Mouse (Mus musculus): ENCODE results near the gene Agbl1. TPM values are rescaled to one million over a fixed set of nuclear protein-coding genes. Genes with fewer than 3 reads are reported as not detected.
"Not testable (repeated sequence)": the region's sequence is repeated elsewhere in the genome, so short reads cannot be mapped to it uniquely, and the experiment has no call there.

Agbl1 gene
- polyA plus RNA-seq, 1 experiment from 2014 or later = 0.11 TPM

DNA sequence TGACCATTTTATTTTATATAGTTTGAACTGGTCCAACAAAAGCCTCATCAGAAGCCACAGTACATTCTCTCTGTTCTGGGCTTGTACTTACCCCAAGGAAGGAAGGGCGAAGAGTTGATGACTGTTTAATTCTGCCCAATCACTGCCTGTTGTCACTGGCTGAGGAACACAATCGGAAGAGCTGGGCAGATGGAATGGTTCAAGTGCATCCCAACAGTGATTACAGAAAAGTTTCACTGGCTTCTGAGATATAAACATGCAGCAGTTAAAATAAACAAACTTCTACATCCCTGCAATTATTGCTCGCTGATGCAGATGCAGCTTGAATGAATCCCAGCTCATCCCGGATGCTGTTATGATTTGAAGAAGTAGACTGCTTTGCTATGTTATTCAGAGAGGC lies 421.3 kb downstream of the Agbl1 start:
- H3K4me2 ChIP-seq (replicated peaks) = no peak overlapping the region
- 91% methylated on average over 4 of the region's 4 CpGs for WGBS
- no peak overlapping the region for H3K9ac ChIP-seq (replicated peaks)
- no peak overlapping the region for H3K27ac ChIP-seq
- ATAC-seq = no peak
- H3K27me3 ChIP-seq = no peaks in the 10 kb centered on the region
- no peak overlapping the region for H3K4me3 ChIP-seq (replicated peaks)
- no peaks in the 10 kb centered on the region for H3K9me3 ChIP-seq
- no peaks in the 10 kb centered on the region for H3K36me3 ChIP-seq
- no peaks in the 10 kb centered on the region for H3K4me1 ChIP-seq (replicated peaks)

GRCm38 (mm10) chr7:76661072-76661471 lies 431.4 kb downstream of the Agbl1 start:
- Histone ChIP-seq H3K27me3 (no peaks in the 10 kb centered on the region), H3K4me1 (replicated peaks) (no peaks in the 10 kb centered on the region), H3K4me2 (replicated peaks) (no peak overlapping the region), H3K27ac (no peak overlapping the region), H3K9ac (replicated peaks) (no peak overlapping the region), H3K36me3 (no peaks in the 10 kb centered on the region), H3K4me3 (replicated peaks) (no peak overlapping the region), H3K9me3 (no peaks in the 10 kb centered on the region)
- WGBS = 92% methylated on average over 5 of the region's 5 CpGs
- ATAC-seq = no peak

DNA sequence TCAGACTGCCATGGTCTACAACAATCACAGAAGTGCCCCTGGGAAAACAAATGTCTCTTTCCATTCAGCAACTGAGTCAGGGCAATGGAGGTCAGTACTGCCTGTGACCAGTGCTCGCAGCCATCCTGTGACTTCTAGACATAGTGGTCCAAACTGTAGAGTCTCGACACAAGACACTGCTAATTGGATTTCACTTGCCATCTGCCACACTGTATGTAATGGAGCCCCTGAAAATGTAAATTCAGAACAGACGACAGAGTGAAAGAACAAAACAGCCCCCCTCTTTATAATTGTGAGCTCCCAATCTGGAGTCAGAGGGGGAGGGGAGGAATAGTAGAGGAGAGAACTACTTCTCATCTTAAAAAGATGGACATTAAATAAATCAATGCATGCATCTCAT lies 445.2 kb downstream of the Agbl1 start:
- peak; percentile 69; the same call in 1 of the 2 replicates for ATAC-seq
- no peaks in the 10 kb centered on the region for H3K9me3 ChIP-seq
- no peak overlapping the region for H3K27ac ChIP-seq
- H3K36me3 ChIP-seq = no peaks in the 10 kb centered on the region
- no peak overlapping the region for H3K4me3 ChIP-seq (replicated peaks)
- no peak overlapping the region for H3K4me2 ChIP-seq (replicated peaks)
- 54% methylated on average over 3 of the region's 3 CpGs for WGBS
- H3K9ac ChIP-seq (replicated peaks) = no peak overlapping the region
- H3K27me3 ChIP-seq = no peaks in the 10 kb centered on the region
- no peaks in the 10 kb centered on the region for H3K4me1 ChIP-seq (replicated peaks)

DNA sequence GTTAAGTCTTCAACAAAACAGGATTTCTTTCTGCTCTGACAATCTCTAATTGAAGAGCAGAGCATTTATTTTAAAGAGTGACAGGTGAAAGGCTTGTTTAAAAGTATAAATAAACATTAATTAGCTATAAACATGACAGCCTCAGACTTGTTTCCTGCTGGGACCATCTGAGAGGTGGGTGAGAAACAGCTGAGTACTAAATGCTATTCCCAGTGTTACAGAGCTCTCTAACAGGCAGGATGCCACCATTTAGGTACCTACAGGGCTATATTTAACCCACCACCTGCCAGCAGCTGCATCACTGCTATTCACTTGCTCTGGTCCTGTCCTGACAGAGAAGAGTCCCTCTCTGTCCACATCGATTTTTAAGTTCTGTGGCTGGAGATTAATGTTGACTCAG lies 471.5 kb downstream of the Agbl1 start:
- H3K9ac ChIP-seq (replicated peaks) = no peak overlapping the region
- no peak overlapping the region for H3K4me2 ChIP-seq (replicated peaks)
- WGBS = 84% methylated on average over 1 of the region's 1 CpGs
- H3K4me1 ChIP-seq (replicated peaks) = no peaks in the 10 kb centered on the region
- no peak overlapping the region for H3K4me3 ChIP-seq (replicated peaks)
- H3K27ac ChIP-seq = no peak overlapping the region
- ATAC-seq = no peak
- no peaks in the 10 kb centered on the region for H3K27me3 ChIP-seq
- no peaks in the 10 kb centered on the region for H3K9me3 ChIP-seq
- no peaks in the 10 kb centered on the region for H3K36me3 ChIP-seq

- H3K36me3 ChIP-seq; H3K4me3 ChIP-seq (replicated peaks); ATAC-seq; H3K4me2 ChIP-seq (replicated peaks); H3K27me3 ChIP-seq; H3K27ac ChIP-seq; H3K4me1 ChIP-seq (replicated peaks); H3K9me3 ChIP-seq; H3K9ac ChIP-seq (replicated peaks): not testable (repeated sequence)
- 90% methylated on average over 7 of the region's 7 CpGs for WGBS
These were observed 502.5 kb downstream of the Agbl1 start for GRCm38 (mm10) chr7:76732220-76732619.

DNA sequence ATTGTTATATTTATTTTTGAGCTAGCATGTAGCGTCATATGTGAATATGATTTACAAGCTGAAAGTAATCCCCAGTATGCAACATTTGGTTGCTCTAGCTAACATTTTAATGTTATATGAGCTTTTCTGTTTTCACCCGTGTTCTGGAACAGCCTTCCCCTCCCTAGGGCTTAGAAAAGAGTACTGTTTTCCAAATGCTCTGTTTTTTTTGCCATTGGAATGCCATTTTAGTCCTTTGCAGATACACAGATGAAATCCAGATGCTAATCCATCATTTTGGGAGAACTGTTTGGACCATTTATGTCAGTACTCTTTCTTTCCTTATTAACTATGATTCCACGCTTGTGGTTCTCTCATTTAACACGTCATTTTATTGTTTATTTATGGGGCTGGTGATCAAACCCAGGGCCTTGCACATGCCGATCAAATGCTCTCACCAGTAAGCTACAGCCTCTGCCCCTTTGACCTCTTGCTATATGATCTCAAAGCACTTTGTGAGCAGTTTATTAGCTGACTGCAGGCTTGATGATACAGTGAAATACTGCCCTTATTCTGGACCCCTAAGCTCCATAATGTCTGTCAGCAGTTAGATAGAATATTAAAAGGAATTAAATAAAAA lies 547.7 kb downstream of the Agbl1 start:
- Histone ChIP-seq H3K36me3 (no peaks in the 10 kb centered on the region), H3K4me3 (replicated peaks) (no peak overlapping the region), H3K4me2 (replicated peaks) (no peak overlapping the region), H3K27ac (no peak overlapping the region), H3K9ac (replicated peaks) (no peak overlapping the region), H3K9me3 (no peaks in the 10 kb centered on the region), H3K27me3 (0 out of 2 replicates have a peak, but pooled peaks cover 2% of the 10 kb centered on the region), H3K4me1 (replicated peaks) (peaks cover 14% of the 10 kb centered on the region)
- 25% methylated on average over 5 of the region's 5 CpGs for WGBS
- ATAC-seq = no peak

- Histone ChIP-seq H3K4me3 (replicated peaks) (no peak overlapping the region), H3K9me3 (no peaks in the 10 kb centered on the region), H3K4me2 (replicated peaks) (no peak overlapping the region), H3K9ac (replicated peaks) (no peak overlapping the region), H3K27ac (no peak overlapping the region), H3K36me3 (no peaks in the 10 kb centered on the region), H3K27me3 (0 out of 2 replicates have a peak, but pooled peaks cover 2% of the 10 kb centered on the region), H3K4me1 (replicated peaks) (peaks cover 14% of the 10 kb centered on the region)
- WGBS = 87% methylated on average over 4 of the region's 4 CpGs
- ATAC-seq = no peak
These were observed 550.8 kb downstream of the Agbl1 start for GRCm38 (mm10) chr7:76780446-76780845.

DNA sequence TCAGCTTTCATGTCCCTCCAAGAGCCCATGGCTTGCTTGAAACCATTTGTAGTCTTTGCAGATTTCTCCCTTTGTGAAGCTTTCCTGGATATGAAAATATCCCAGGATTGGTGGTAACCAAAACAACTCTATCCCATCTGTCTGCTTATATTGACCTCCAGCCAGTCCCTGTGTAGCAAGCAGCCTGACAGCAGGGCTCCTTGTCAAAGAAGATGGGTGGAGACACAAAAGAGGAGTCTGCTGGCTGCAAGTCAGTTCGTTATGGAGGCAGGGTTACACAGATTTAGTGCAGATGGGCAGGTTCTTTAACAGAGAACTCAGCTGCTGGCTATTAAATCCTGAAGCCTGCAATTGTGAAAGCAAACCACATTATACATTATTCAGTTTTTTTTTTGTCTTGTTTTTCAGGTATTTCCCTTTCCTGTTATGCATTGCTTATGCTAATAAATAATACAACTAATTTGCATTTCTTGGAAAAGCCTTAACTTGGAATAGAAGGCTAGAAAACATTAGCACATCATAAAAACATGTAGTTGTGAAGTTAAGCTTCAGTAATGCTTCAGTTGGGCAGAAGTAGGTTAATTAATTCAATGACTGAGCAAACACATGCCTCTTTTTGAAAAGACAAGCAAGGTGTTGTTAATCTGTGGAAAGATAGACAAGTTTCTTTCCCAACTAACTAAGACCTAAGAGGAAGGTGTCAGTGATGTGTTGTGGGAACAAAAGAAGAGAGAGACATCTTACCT lies 559.0 kb downstream of the Agbl1 start:
- no peak overlapping the region for H3K9ac ChIP-seq (replicated peaks)
- no peaks in the 10 kb centered on the region for H3K9me3 ChIP-seq
- H3K36me3 ChIP-seq = no peaks in the 10 kb centered on the region
- no peak overlapping the region for H3K4me2 ChIP-seq (replicated peaks)
- no peak overlapping the region for H3K4me3 ChIP-seq (replicated peaks)
- H3K4me1 ChIP-seq (replicated peaks) = peaks cover 8% of the 10 kb centered on the region
- H3K27ac ChIP-seq = peak overlapping the region; percentile 22; the same call in 1 of the 2 replicates
- ATAC-seq = no peak
- H3K27me3 ChIP-seq = no peaks in the 10 kb centered on the region
- WGBS = 0% methylated on average over 1 of the region's 1 CpGs

GRCm38 (mm10) chr7:76790041-76790440 lies 560.4 kb downstream of the Agbl1 start:
- Histone ChIP-seq H3K9me3 (no peaks in the 10 kb centered on the region), H3K27me3 (no peaks in the 10 kb centered on the region), H3K36me3 (no peaks in the 10 kb centered on the region), H3K4me2 (replicated peaks) (no peak overlapping the region), H3K4me3 (replicated peaks) (no peak overlapping the region), H3K4me1 (replicated peaks) (peaks cover 8% of the 10 kb centered on the region), H3K27ac (no peak overlapping the region), H3K9ac (replicated peaks) (no peak overlapping the region)
- no peak for ATAC-seq
- 61% methylated on average over 2 of the region's 2 CpGs for WGBS

- H3K4me3 ChIP-seq (replicated peaks) = no peak overlapping the region
- no peak overlapping the region for H3K27ac ChIP-seq
- no peaks in the 10 kb centered on the region for H3K9me3 ChIP-seq
- peaks cover 8% of the 10 kb centered on the region for H3K4me1 ChIP-seq (replicated peaks)
- H3K4me2 ChIP-seq (replicated peaks) = no peak overlapping the region
- WGBS = 92% methylated on average over 4 of the region's 4 CpGs
- no peak for ATAC-seq
- no peaks in the 10 kb centered on the region for H3K27me3 ChIP-seq
- H3K36me3 ChIP-seq = no peaks in the 10 kb centered on the region
- H3K9ac ChIP-seq (replicated peaks) = no peak overlapping the region
These were observed 561.6 kb downstream of the Agbl1 start for GRCm38 (mm10) chr7:76791247-76791646.

- Histone ChIP-seq H3K4me2 (replicated peaks) (no peak overlapping the region), H3K27me3 (no peaks in the 10 kb centered on the region), H3K9ac (replicated peaks) (no peak overlapping the region), H3K36me3 (no peaks in the 10 kb centered on the region), H3K4me3 (replicated peaks) (no peak overlapping the region), H3K27ac (no peak overlapping the region), H3K9me3 (no peaks in the 10 kb centered on the region), H3K4me1 (replicated peaks) (no peaks in the 10 kb centered on the region)
- no peak for ATAC-seq
- 78% methylated on average over 3 of the region's 3 CpGs for WGBS
These were observed 580.3 kb downstream of the Agbl1 start for GRCm38 (mm10) chr7:76810003-76810402.

GRCm38 (mm10) chr7:76820571-76820970 lies 590.9 kb downstream of the Agbl1 start:
- Histone ChIP-seq H3K27ac (no peak overlapping the region), H3K4me1 (replicated peaks) (no peaks in the 10 kb centered on the region), H3K9me3 (no peaks in the 10 kb centered on the region), H3K4me3 (replicated peaks) (no peak overlapping the region), H3K27me3 (no peaks in the 10 kb centered on the region), H3K4me2 (replicated peaks) (no peak overlapping the region), H3K9ac (replicated peaks) (no peak overlapping the region), H3K36me3 (no peaks in the 10 kb centered on the region)
- 79% methylated on average over 2 of the region's 2 CpGs for WGBS
- no peak for ATAC-seq
